Mouse (Mus musculus) heart, embryonic 11.5 days (tissue): ENCODE data around the gene Prl3d1. TPM values are rescaled to one million over a fixed set of nuclear protein-coding genes. Genes with fewer than 3 reads are reported as not detected.
"Not testable (repeated sequence)": the region's sequence is repeated elsewhere in the genome, so short reads cannot be mapped to it uniquely, and the experiment has no call there.

ENCODE experiments used
- ATAC-seq: fragments of 200-750 bp; cut with Nextera tagmentation; replicated peaks from 2 replicates; pipeline ENCODE4 v1.8.0; 2017; ENCODE audit warnings: moderate library complexity; ENCODE audit not compliant: insufficient number of reproducible peaks, low FRiP score, low TSS enrichment
- H3K27ac ChIP-seq: fragments of 300-500 bp; sonication (generic); 2 replicates; pipeline ENCODE4 v1.5.1; 2014; ENCODE audit warnings: mild to moderate bottlenecking, low read depth, low read length
- H3K27me3 ChIP-seq: fragments of 300-500 bp; sonication (generic); 2 replicates; pipeline ENCODE4 v1.6.1; 2014; ENCODE audit warnings: mild to moderate bottlenecking, low read length, mixed read lengths; ENCODE audit not compliant: control insufficient read depth, insufficient read depth
- H3K36me3 ChIP-seq: fragments of 300-500 bp; sonication (generic); 2 replicates; pipeline ENCODE4 v1.6.1; 2014; ENCODE audit warnings: mild to moderate bottlenecking, low read length, moderate library complexity, mixed read lengths; ENCODE audit not compliant: control insufficient read depth, insufficient read depth
- H3K4me1 ChIP-seq: fragments of 300-500 bp; sonication (generic); 2 replicates; pipeline ENCODE4 v1.6.1; 2014; ENCODE audit warnings: low read length; ENCODE audit not compliant: control insufficient read depth, insufficient read depth
- H3K4me2 ChIP-seq: fragments of 300-500 bp; sonication (generic); 2 replicates; pipeline ENCODE4 v1.6.1; 2014; ENCODE audit warnings: mild to moderate bottlenecking, moderate library complexity
- H3K4me3 ChIP-seq: fragments of 300-500 bp; sonication (generic); 2 replicates; pipeline ENCODE4 v1.5.1; 2014; ENCODE audit warnings: low read depth, low read length
- H3K9ac ChIP-seq: fragments of 300-500 bp; sonication (generic); 2 replicates; pipeline ENCODE4 v1.6.1; 2014; ENCODE audit warnings: mild to moderate bottlenecking, low read depth, low read length, moderate library complexity
- H3K9me3 ChIP-seq: fragments of 300-500 bp; sonication (generic); replicated peaks from 2 replicates; pipeline ENCODE4 v1.6.1; 2016; ENCODE audit warnings: low read length; ENCODE audit not compliant: control insufficient read depth
- WGBS: fragments of 180-500 bp; shearing (Covaris S2); extraction: QIAGEN DNeasy Blood & Tissue Kit; methylation state at CpG from one replicate; pipeline ENCODE4 v1.1.7; 2014; ENCODE audit not compliant: insufficient replicate concordance; 5-methylcytosine and 5-hydroxymethylcytosine counted together
- polyA plus RNA-seq: library from polyadenylated mRNA; unstranded; fragments of >200 nt; fragmentation: Nextera tagmentation; extraction: Ambion mirVana; gene quantifications from 2 replicates; pipeline ENCODE4 v1.2.1, GENCODE M21; 2014

Prl3d1 gene
- not detected in 2 replicates for polyA plus RNA-seq

DNA sequence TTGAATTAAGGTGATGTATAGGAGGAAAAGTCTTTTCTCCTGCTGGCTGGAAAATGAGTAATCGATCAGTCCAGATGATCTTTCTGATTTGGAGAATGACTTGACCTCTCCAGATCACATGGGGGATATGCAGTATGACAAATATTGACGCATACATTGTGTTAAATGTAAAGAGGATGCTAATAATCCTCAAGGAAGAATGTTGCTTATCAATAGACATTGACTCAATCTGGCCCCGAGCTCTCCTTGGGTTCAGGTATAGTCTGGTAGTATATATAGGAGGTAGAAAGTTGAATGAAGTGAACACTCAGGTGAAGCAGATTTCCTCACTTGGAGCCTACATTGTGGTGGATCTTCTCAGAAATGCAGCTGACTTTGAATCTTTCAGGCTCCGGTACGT lies at the start of gene Prl3d1:
Gene Prl3d1 (plus strand): TSS at position 301 of the 400 bp plus-strand sequence.
- not testable (repeated sequence) for H3K4me1 ChIP-seq, H3K4me3 ChIP-seq, H3K27ac ChIP-seq, ATAC-seq, H3K36me3 ChIP-seq, H3K27me3 ChIP-seq, H3K9ac ChIP-seq, H3K9me3 ChIP-seq, H3K4me2 ChIP-seq
- 83% methylated on average over 5 of the region's 5 CpGs for WGBS

DNA sequence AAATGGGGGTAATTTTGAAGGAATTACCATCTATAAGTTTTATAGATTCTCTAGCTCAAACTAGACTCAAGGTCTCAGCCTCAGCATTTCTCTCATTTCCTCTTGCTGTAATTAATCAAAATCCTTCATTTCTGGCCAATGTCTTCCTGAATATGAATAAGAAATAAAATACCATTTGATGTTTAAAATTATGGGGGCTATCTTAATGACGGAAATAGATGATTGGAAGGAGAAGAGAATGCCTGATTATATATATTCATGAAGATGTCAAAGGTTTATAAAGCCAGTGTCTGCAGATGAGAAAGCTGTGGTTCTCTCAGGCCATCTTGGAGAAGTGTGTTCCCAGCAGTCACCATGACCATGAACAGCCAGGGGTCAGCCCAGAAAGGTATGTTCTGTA lies 36.7 kb upstream of the Prl3d1 start, which contains the start of gene Prl:
Gene Prl (plus strand): TSS at position 301 of the 400 bp plus-strand sequence.
- 71% methylated on average over 1 of the region's 1 CpGs for WGBS
- Histone ChIP-seq H3K4me1 (no peaks in the 10 kb centered on the region), H3K27ac (no peak within 1 kb of the TSS), H3K36me3 (no peaks in the 10 kb centered on the region), H3K27me3 (no peaks in the 10 kb centered on the region), H3K4me2 (no peak within 1 kb of the TSS), H3K9me3 (no peaks in the 10 kb centered on the region), H3K9ac (no peak within 1 kb of the TSS), H3K4me3 (no peak within 1 kb of the TSS)
- no peak for ATAC-seq

DNA sequence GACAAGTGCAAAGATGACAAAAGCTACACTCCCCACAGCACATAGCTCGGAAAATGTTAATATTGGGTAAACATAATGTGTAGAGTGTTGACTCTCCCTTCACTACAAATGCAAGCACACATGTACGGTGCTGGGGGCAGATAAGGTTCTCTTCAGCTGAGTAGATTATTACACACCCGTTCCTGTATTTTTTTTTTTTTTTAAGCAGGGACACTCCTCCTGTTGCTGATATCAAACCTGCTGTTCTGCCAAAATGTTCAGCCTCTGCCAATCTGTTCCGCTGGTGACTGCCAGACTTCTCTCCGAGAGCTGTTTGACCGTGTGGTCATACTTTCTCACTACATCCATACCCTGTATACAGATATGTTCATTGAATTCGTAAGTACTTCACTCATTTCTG lies 34.8 kb upstream of the Prl3d1 start:
- Histone ChIP-seq H3K36me3 (no peaks in the 10 kb centered on the region), H3K4me1 (no peaks in the 10 kb centered on the region), H3K4me3 (no peak overlapping the region), H3K9ac (no peak overlapping the region), H3K27ac (no peak overlapping the region), H3K27me3 (no peaks in the 10 kb centered on the region), H3K4me2 (no peak overlapping the region), H3K9me3 (no peaks in the 10 kb centered on the region)
- ATAC-seq, result no peak
- 68% methylated on average over 7 of the region's 7 CpGs for WGBS

DNA sequence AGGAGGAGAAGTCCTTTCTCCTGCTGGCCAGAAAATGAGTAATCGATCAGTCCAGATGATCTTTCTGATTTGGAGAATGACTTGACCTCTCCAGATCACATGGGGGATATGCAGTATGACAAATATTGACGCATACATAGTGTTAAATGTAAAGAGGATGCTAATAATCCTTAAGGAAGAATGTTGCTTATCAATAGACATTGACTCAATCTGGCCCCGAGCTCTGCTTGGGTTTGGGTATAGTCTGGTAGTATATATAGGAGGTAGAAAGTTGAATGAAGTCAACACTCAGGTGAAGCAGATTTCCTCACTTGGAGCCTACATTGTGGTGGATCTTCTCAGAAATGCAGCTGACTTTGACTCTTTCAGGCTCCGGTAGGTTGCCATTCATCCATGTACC lies 27.4 kb downstream of the Prl3d1 start, which contains the start of gene Prl3d2:
Gene Prl3d2 (plus strand): TSS at position 301 of the 400 bp plus-strand sequence.
- H3K4me2 ChIP-seq, H3K36me3 ChIP-seq, H3K4me1 ChIP-seq, H3K4me3 ChIP-seq, H3K27me3 ChIP-seq, H3K27ac ChIP-seq, ATAC-seq, H3K9me3 ChIP-seq, H3K9ac ChIP-seq: not testable (repeated sequence)
- WGBS, result 78% methylated on average over 3 of the region's 4 CpGs

DNA sequence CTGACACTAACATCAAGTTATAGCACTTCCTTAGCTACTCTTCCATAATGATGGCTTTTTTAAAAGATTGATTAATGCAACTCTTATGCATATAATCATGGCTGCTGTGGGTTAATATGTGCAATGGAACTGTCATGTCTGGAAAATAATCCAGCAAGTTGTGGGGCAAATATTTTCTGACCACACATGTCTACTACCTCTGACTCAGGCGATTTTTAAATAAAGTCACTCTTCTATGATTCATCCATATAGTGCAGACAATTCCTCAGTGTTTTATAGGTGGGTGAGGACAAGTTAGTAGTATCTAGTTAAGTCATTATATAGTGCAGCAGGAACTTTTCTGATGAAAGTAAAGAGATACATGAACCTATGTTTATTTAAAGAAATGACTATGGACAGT lies 54.3 kb downstream of the Prl3d1 start:
- Histone ChIP-seq H3K4me1 (no peaks in the 10 kb centered on the region), H3K4me3 (no peak overlapping the region), H3K27me3 (no peaks in the 10 kb centered on the region), H3K4me2 (no peak overlapping the region), H3K27ac (no peak overlapping the region), H3K9me3 (no peaks in the 10 kb centered on the region), H3K36me3 (no peaks in the 10 kb centered on the region), H3K9ac (no peak overlapping the region)
- 60% methylated on average over 1 of the region's 1 CpGs for WGBS
- no peak for ATAC-seq

Other genes with a start within 250 kb of the Prl3d1 start
- gene Prl, start 36.6 kb upstream of the Prl3d1 start, polyA plus RNA-seq, result not detected in 2 replicates
- not detected in 2 replicates for gene Prl3d2, start 27.5 kb downstream of the Prl3d1 start, polyA plus RNA-seq
- gene Prl3d3, start 62.6 kb downstream of the Prl3d1 start, polyA plus RNA-seq, result not detected in 2 replicates
- gene Prl3c1, start 102.5 kb downstream of the Prl3d1 start, polyA plus RNA-seq, result not detected in 2 replicates
- 0.24 and 0.25 TPM in 2 replicates for gene Prl3b1, start 147.7 kb downstream of the Prl3d1 start, polyA plus RNA-seq
- gene Prl3a1, start 165.2 kb downstream of the Prl3d1 start, polyA plus RNA-seq, result 0.14 TPM in 1 of 2 replicates, not detected in the other
- gene Prl6a1, start 218.4 kb downstream of the Prl3d1 start, polyA plus RNA-seq, result not detected in 2 replicates